Mouse (Mus musculus) cerebellum, adult 2 months (tissue): Measurements from ENCODE around the gene Lmo7. TPM values are rescaled to one million over a fixed set of nuclear protein-coding genes. Genes with fewer than 3 reads are reported as not detected.

Experiments
- DNase-seq, 2 experiments: peaks; one replicate each; pipeline ENCODE4 v3.0.0; 2021
- H3K27ac ChIP-seq: fragments of 200-500 bp; 2 replicates; pipeline ENCODE4 v1.5.1; 2012; ENCODE audit warnings: low read length, control low read depth, inconsistent platforms; ENCODE audit not compliant: insufficient read depth
- H3K27me3 ChIP-seq: fragments of 200-500 bp; 2 replicates; pipeline ENCODE4 v1.6.1; 2012; ENCODE audit warnings: inconsistent platforms, mild to moderate bottlenecking, low read length, moderate library complexity; ENCODE audit not compliant: control insufficient read depth, insufficient read depth
- H3K4me1 ChIP-seq: fragments of 200-500 bp; 2 replicates; pipeline ENCODE4 v1.6.1; 2011; ENCODE audit warnings: low read length; ENCODE audit not compliant: control insufficient read depth, insufficient read depth
- H3K4me3 ChIP-seq: fragments of 200-500 bp; replicated peaks from 2 replicates; pipeline ENCODE3; 2011; ENCODE audit warnings: mild to moderate bottlenecking, low read depth, low read length, control low read depth; ENCODE audit not compliant: insufficient read depth
- CTCF ChIP-seq: fragments of 200-500 bp; IDR thresholded peaks from 2 replicates; pipeline ENCODE4 v1.5.1; 2011; ENCODE audit warnings: low read depth, mild to moderate bottlenecking, control low read depth, low read length, moderate library complexity, borderline replicate concordance; ENCODE audit not compliant: insufficient read depth
- POLR2A ChIP-seq: fragments of 200-500 bp; IDR thresholded peaks from 2 replicates; pipeline ENCODE4 v1.6.1; 2011; ENCODE audit warnings: low read length, control low read depth, borderline replicate concordance; ENCODE audit not compliant: insufficient read depth
- WGBS: fragments of 180-500 bp; shearing (Covaris S2); methylation state at CpG from one replicate; pipeline ENCODE4 v1.1.7; 2018; 5-methylcytosine and 5-hydroxymethylcytosine counted together
- polyA plus RNA-seq: library from polyadenylated mRNA; depleted of rRNA; stranded (reverse); fragments of >200 nt; gene quantifications from 2 replicates; pipeline ENCODE4 v1.2.3, GENCODE M21; 2012

Lmo7 gene
- polyA plus RNA-seq, 1 experiment, result 5.8 TPM

GRCm38 (mm10) chr14:101822871-101823270, 93.1 kb downstream of the Lmo7 start:
- Histone ChIP-seq H3K27me3 (no peaks in the 10 kb centered on the region), H3K4me3 (no peak overlapping the region), H3K4me1 (no peaks in the 10 kb centered on the region), H3K27ac (no peak overlapping the region)
- WGBS, result 55% methylated on average over 4 of the region's 4 CpGs
- TF ChIP-seq CTCF (no peak), POLR2A (no peak)
- DNase-seq, result no peak

GRCm38 (mm10) chr14:101829676-101830075, 99.9 kb downstream of the Lmo7 start:
- no peaks in the 10 kb centered on the region for H3K4me1 ChIP-seq
- WGBS, result 36% methylated on average over 5 of the region's 5 CpGs
- TF ChIP-seq CTCF (no peak), POLR2A (no peak)
- H3K27me3 ChIP-seq, result no peaks in the 10 kb centered on the region
- DNase-seq, result no peak
- no peak overlapping the region for H3K4me3 ChIP-seq
- H3K27ac ChIP-seq, result no peak overlapping the region

GRCm38 (mm10) chr14:101830116-101830515, 100.4 kb downstream of the Lmo7 start:
- no peaks in the 10 kb centered on the region for H3K27me3 ChIP-seq
- 9% methylated on average over 6 of the region's 6 CpGs for WGBS
- no peak overlapping the region for H3K4me3 ChIP-seq
- no peak overlapping the region for H3K27ac ChIP-seq
- no peaks in the 10 kb centered on the region for H3K4me1 ChIP-seq
- no peak for DNase-seq
- TF ChIP-seq CTCF (no peak), POLR2A (no peak)

- Histone ChIP-seq H3K4me1 (no peaks in the 10 kb centered on the region), H3K4me3 (no peak overlapping the region), H3K27me3 (no peaks in the 10 kb centered on the region), H3K27ac (no peak overlapping the region)
- no peak for DNase-seq
- no peak for TF ChIP-seq POLR2A
- TF ChIP-seq CTCF, result no peak
- 88% methylated on average over 3 of the region's 3 CpGs for WGBS
Measured at GRCm38 (mm10) chr14:101834109-101834508, 104.4 kb downstream of the Lmo7 start.

GRCm38 (mm10) chr14:101836401-101836800, 106.6 kb downstream of the Lmo7 start:
- TF ChIP-seq POLR2A (no peak), CTCF (no peak)
- Histone ChIP-seq H3K27me3 (no peaks in the 10 kb centered on the region), H3K27ac (no peak overlapping the region), H3K4me3 (no peak overlapping the region), H3K4me1 (no peaks in the 10 kb centered on the region)
- DNase-seq, result no peak
- 94% methylated on average over 2 of the region's 2 CpGs for WGBS

- Histone ChIP-seq H3K4me1 (no peaks in the 10 kb centered on the region), H3K27me3 (no peaks in the 10 kb centered on the region), H3K4me3 (no peak overlapping the region), H3K27ac (no peak overlapping the region)
- 29% methylated on average over 6 of the region's 6 CpGs for WGBS
- DNase-seq, result no peak
- no peak for TF ChIP-seq CTCF
- TF ChIP-seq POLR2A, result no peak
Measured at GRCm38 (mm10) chr14:101837176-101837575, 107.4 kb downstream of the Lmo7 start.

GRCm38 (mm10) chr14:101838231-101838839, 108.6 kb downstream of the Lmo7 start:
- no peak overlapping the region for H3K27ac ChIP-seq
- H3K27me3 ChIP-seq, result no peaks in the 10 kb centered on the region
- H3K4me3 ChIP-seq, result no peak overlapping the region
- no peak for DNase-seq
- TF ChIP-seq CTCF (no peak), POLR2A (no peak)
- H3K4me1 ChIP-seq, result no peaks in the 10 kb centered on the region
- WGBS, result 76% methylated on average over 7 of the region's 7 CpGs

- TF ChIP-seq POLR2A (no peak), CTCF (no peak)
- no peak for DNase-seq
- H3K27me3 ChIP-seq, result no peaks in the 10 kb centered on the region
- no peaks in the 10 kb centered on the region for H3K4me1 ChIP-seq
- H3K4me3 ChIP-seq, result no peak overlapping the region
- WGBS, result 67% methylated on average over 24 of the region's 24 CpGs
- no peak overlapping the region for H3K27ac ChIP-seq
Measured at GRCm38 (mm10) chr14:101839771-101840731, 110.3 kb downstream of the Lmo7 start.
